Mouse (Mus musculus) c-Kit-negative CD71-positive TER-119-positive erythroid progenitor cells, embryonic 14.5 days (primary cell): Measurements from ENCODE around the gene Gdf2.

Experiments
- DNase-seq: peaks from one replicate; pipeline ENCODE4 v3.0.0-alpha.2; 2013; ENCODE audit warnings: low read depth, low spot score

Gene Gdf2

DNA sequence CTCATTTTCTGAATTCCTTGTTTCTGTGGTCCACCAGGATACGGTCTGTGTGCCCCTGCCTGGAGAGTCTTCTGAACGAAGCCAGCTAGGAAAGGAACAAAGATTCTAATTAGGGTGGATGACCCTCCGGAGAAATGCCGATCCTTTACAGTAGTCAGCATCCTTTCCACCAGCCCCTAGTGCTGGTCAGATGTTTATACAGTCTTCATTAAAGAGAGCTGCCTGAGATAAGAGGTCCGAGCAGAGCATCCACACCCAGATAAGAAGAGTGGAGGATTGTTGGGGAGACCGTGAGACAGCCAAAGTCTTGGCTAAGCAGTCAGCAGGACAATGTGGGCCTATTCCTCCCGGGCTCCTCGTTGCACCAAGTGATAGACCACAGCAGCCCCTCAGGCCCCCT is at the start of gene Gdf2:
Gene Gdf2 (plus strand): TSS at position 301 of the 400 bp plus-strand sequence.
- no peak for DNase-seq

GRCm38 (mm10) chr14:33891507-33891906 is 49.3 kb upstream of the Gdf2 start:
- DNase-seq, result no peak

- no peak for DNase-seq
Measured at GRCm38 (mm10) chr14:33895777-33896176, 45.1 kb upstream of the Gdf2 start.

GRCm38 (mm10) chr14:33896628-33897300 is 44.1 kb upstream of the Gdf2 start:
- DNase-seq, result no peak

DNA sequence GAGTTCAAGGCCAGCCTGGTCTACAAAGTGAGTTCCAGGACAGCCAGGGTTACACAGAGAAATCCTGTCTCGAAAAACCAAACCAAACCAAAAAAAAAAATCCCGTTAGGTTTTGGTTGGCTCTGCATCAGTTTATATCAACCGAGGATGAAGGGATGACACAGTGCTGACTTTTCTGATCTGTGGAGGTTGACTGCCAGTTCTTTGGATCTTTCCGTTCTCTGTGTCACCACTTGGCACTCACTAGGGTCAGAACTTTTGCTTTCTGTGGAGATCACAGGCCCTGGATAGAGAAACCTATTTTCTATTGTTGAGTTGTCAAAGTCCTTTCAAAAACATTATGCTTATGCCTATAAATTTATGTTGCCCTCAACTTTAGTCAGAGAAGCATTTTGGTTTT is 38.1 kb upstream of the Gdf2 start:
- no peak for DNase-seq

GRCm38 (mm10) chr14:33903199-33903598 is 37.6 kb upstream of the Gdf2 start:
- no peak for DNase-seq

DNA sequence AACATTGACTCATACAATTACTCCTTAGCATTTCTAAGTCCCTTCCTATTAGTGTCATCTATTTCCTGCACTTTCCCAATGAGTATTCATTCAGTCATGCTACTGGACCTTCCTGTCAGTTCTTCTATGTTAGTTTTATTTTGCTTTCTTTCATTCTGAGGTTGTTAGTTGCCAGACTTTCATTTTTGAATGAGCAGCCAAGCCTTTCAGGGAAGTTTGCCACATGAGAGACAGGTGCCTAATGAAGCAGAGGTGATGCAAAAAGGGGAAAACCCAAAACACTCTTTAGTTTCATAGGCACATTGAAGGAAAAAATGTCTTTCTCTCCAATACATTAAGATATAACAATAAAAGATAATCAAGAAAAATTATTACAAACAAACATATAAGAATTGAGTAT is 36.0 kb upstream of the Gdf2 start:
- DNase-seq, result no peak

DNA sequence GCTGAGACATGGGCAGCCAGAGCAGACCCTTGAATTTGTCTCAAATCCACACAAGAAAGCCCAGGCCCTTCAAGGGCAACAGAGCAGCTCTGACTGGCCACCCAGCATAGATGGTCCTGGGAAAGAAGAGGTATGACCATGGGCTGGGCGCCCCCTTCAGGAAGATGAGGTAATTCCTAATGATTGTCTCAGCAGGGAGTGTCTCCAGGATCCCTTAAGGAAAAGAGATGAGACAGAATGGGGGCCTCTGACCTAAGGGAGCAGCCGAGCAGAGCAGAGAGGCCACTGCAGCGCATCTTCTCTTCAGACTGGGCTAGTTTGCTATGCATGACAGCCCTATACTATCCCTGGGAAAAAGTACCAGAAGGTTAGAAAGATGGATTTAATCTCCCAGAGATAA is 27.1 kb upstream of the Gdf2 start:
- DNase-seq, result no peak

- no peak for DNase-seq
Measured at GRCm38 (mm10) chr14:33914206-33914605, 26.6 kb upstream of the Gdf2 start.

- DNase-seq, result no peak
Measured at GRCm38 (mm10) chr14:33920727-33921559, 19.9 kb upstream of the Gdf2 start.

DNA sequence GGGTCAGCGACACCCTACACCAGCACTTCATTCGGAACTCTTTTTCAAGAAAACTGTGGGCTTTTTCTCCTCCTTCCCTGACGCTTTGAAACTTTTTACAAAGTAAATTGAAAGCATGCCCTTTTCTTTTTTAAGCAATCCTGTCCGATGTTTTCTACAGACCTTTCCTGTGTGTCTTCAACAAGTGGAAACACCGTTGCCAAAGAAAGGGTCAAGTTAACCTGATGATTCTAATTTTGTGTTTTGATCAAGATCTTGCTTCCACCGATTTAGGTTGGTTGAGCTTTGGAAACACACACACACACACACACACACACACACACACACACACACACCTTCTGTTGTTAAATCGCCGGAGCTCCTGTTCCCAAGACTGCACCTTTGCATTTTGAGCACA is 18.1 kb upstream of the Gdf2 start:
- no peak for DNase-seq

GRCm38 (mm10) chr14:33923168-33924070 is 17.4 kb upstream of the Gdf2 start, which contains the start of gene Gdf10:
Gdf10 (plus strand) TSS chr14:33923587.
- DNase-seq, result no peak

DNA sequence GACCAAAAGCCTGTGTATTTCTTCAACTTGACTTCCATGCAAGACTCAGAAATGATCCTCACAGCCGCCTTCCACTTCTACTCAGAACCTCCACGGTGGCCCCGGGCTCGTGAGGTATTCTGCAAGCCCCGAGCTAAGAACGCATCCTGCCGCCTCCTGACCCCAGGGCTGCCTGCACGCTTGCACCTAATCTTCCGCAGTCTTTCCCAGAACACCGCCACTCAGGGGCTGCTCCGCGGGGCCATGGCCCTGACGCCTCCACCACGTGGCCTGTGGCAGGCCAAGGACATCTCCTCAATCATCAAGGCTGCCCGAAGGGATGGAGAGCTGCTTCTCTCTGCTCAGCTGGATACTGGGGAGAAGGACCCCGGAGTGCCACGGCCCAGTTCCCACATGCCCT is 9.0 kb upstream of the Gdf2 start:
- DNase-seq, result no peak

- DNase-seq, result no peak
Measured at GRCm38 (mm10) chr14:33932935-33933703, 7.7 kb upstream of the Gdf2 start.

- no peak for DNase-seq
Measured at GRCm38 (mm10) chr14:33933778-33934317, 7.0 kb upstream of the Gdf2 start.

DNA sequence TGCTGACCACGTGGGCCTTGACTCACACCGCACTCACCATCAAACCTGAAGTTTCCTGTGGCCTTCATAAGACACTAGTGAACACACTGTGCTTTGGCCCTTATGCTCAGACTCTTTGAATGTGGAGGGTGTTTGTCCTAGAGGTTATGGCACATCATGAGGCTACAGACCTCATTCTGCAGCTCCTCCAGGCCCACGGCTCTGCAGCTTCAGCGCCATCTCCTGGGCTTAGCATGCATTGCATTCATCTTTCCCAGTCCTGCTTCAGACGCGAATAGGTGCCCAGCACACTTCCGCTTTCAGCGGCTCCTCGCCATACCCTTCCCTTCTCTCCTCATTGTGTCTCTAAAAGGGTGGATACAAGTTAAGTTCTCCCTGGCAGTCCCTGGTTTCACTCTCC is 1.7 kb upstream of the Gdf2 start:
- DNase-seq, result no peak

DNA sequence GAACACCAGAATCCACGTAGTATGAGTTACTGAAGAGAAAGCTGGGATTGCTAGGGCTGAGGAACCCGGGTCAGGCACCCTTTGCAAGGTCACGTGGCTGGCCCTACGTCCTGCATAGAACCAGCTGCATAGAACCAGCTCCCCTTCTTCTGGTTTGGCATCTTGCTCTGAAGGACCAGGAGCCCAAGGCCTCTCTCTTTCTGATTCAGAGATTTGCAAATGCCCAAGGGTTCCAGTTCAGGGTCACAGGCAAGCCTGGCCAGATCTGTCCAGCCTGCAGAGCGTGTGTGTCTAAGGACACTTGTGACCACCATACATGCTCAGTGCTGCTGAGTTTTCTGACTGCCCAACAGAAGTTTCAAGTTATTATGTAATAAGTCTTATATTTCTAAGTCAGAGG is 1.4 kb downstream of the Gdf2 start:
- no peak for DNase-seq

GRCm38 (mm10) chr14:33946125-33946524 is 5.3 kb downstream of the Gdf2 start:
- no peak for DNase-seq

DNA sequence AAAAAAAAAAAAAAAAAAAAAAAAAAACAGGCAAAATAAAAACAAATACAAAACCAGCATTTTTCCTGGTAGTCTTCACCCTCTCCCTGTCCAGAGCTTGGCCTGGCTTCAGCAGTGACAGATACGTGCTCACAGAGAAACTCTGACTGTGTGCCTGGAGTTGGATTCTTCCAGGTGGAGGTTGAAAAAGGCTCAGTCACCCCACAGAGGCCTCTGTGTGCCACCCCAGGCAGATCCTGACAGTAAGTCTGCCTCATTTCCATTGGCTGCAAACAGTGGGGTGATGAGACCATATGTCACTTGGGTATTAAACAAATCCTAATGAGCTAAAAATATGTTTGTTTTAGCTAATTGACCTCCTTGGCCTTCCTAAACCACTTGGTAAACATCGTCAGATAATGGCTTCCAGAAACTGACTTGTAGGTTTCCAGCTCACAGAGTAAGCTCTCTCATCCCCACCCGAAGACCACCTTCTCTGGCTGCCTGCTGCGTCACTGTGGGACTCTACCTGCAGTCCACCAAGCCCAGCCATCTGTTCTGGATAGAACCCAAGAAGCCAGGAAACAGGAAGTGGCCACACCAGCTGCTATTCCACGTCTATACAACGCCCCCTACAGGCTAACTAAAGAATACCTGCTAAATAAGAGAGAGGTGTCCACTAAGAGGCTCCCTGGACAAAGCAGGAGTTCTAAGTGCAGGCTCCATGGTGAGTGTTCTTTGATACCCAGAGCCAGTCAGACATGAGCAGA is 11.6 kb downstream of the Gdf2 start:
- no peak for DNase-seq

- no peak for DNase-seq
Measured at GRCm38 (mm10) chr14:33953761-33954160, 12.9 kb downstream of the Gdf2 start, which contains the start of gene Rbp3. Rbp3 (plus strand) TSS chr14:33954003.
